Mouse (Mus musculus) forebrain, embryonic 15.5 days (tissue): ENCODE data around the gene Cdh13. TPM values are rescaled to one million over a fixed set of nuclear protein-coding genes. Genes with fewer than 3 reads are reported as not detected.

Source experiments
- ATAC-seq: fragments of 200-750 bp; cut with Nextera tagmentation; replicated peaks from 2 replicates; pipeline ENCODE4 v1.8.0; 2017; ENCODE audit warnings: mild to moderate bottlenecking, moderate TSS enrichment, moderate library complexity
- H3K27ac ChIP-seq: fragments of 300-500 bp; sonication (generic); replicated peaks from 2 replicates; pipeline ENCODE4 v1.5.1; 2015; ENCODE audit warnings: mild to moderate bottlenecking, inconsistent platforms
- H3K27me3 ChIP-seq: fragments of 300-500 bp; sonication (generic); 2 replicates; pipeline ENCODE4 v1.6.1; 2015; ENCODE audit warnings: inconsistent platforms
- H3K36me3 ChIP-seq: fragments of 300-500 bp; sonication (generic); 2 replicates; pipeline ENCODE4 v1.6.1; 2015; ENCODE audit warnings: mild to moderate bottlenecking, inconsistent platforms
- H3K4me1 ChIP-seq: fragments of 300-500 bp; sonication (generic); 2 replicates; pipeline ENCODE4 v1.6.1; 2015; ENCODE audit warnings: inconsistent platforms
- H3K4me2 ChIP-seq: fragments of 300-500 bp; sonication (generic); replicated peaks from 2 replicates; pipeline ENCODE4 v1.6.1; 2015; ENCODE audit warnings: mild to moderate bottlenecking, inconsistent platforms
- H3K4me3 ChIP-seq: fragments of 300-500 bp; sonication (generic); 2 replicates; pipeline ENCODE4 v1.5.1; 2015; ENCODE audit warnings: mild to moderate bottlenecking, inconsistent platforms
- H3K9ac ChIP-seq: fragments of 300-500 bp; sonication (generic); replicated peaks from 2 replicates; pipeline ENCODE4 v1.6.1; 2015; ENCODE audit warnings: mild to moderate bottlenecking, inconsistent platforms
- H3K9me3 ChIP-seq: fragments of 300-500 bp; sonication (generic); 2 replicates; pipeline ENCODE4 v1.6.1; 2016; ENCODE audit warnings: inconsistent platforms
- WGBS: fragments of 180-500 bp; shearing (Covaris S2); methylation state at CpG from one replicate; pipeline ENCODE4 v1.1.7; 2015; ENCODE audit warnings: mixed read lengths; 5-methylcytosine and 5-hydroxymethylcytosine counted together
- polyA plus RNA-seq: library from polyadenylated mRNA; unstranded; fragments of >200 nt; fragmentation: Nextera tagmentation; extraction: Ambion mirVana; gene quantifications from 2 replicates; pipeline ENCODE4 v1.2.1, GENCODE M21; 2015

The Cdh13 gene
- polyA plus RNA-seq, 1 experiment from 2014 or later = 102 TPM

GRCm38 (mm10) chr8:118313426-118314187, 30.1 kb downstream of the Cdh13 start:
- ATAC-seq = no peak
- 73% methylated on average over 17 of the region's 17 CpGs for WGBS

GRCm38 (mm10) chr8:118314188-118314563, 30.6 kb downstream of the Cdh13 start:
- H3K36me3 ChIP-seq = no peaks in the 10 kb centered on the region
- no peak overlapping the region for H3K4me3 ChIP-seq
- 0 out of 2 replicates have a peak, but pooled peaks cover 3% of the 10 kb centered on the region for H3K4me1 ChIP-seq
- WGBS = 92% methylated on average over 6 of the region's 6 CpGs
- no peak for ATAC-seq
- H3K9ac ChIP-seq = no peak overlapping the region
- no peak overlapping the region for H3K4me2 ChIP-seq
- H3K9me3 ChIP-seq = no peaks in the 10 kb centered on the region
- H3K27ac ChIP-seq = no peak overlapping the region
- H3K27me3 ChIP-seq = no peaks in the 10 kb centered on the region

More at GRCm38 (mm10) chr8:118313426-118314187, 30.1 kb downstream of the Cdh13 start:
- Histone ChIP-seq H3K9ac (no peak overlapping the region), H3K9me3 (no peaks in the 10 kb centered on the region), H3K4me2 (no peak overlapping the region), H3K4me3 (no peak overlapping the region), H3K27ac (no peak overlapping the region), H3K4me1 (0 out of 2 replicates have a peak, but pooled peaks cover 3% of the 10 kb centered on the region), H3K27me3 (no peaks in the 10 kb centered on the region), H3K36me3 (no peaks in the 10 kb centered on the region)

GRCm38 (mm10) chr8:118314932-118315331, 31.4 kb downstream of the Cdh13 start:
- no peak for ATAC-seq
- H3K4me2 ChIP-seq = no peak overlapping the region
- H3K9me3 ChIP-seq = no peaks in the 10 kb centered on the region
- no peak overlapping the region for H3K9ac ChIP-seq
- H3K36me3 ChIP-seq = no peaks in the 10 kb centered on the region
- H3K4me1 ChIP-seq = 0 out of 2 replicates have a peak, but pooled peaks cover 3% of the 10 kb centered on the region
- no peak overlapping the region for H3K4me3 ChIP-seq
- H3K27me3 ChIP-seq = no peaks in the 10 kb centered on the region
- 65% methylated on average over 7 of the region's 7 CpGs for WGBS
- H3K27ac ChIP-seq = no peak overlapping the region

- WGBS = 86% methylated on average over 12 of the region's 12 CpGs
Measured at GRCm38 (mm10) chr8:118316440-118316839, 32.9 kb downstream of the Cdh13 start.

GRCm38 (mm10) chr8:118320566-118320965, 37.0 kb downstream of the Cdh13 start:
- Histone ChIP-seq H3K4me3 (no peak overlapping the region), H3K27ac (no peak overlapping the region), H3K4me2 (no peak overlapping the region), H3K36me3 (no peaks in the 10 kb centered on the region), H3K9me3 (no peaks in the 10 kb centered on the region), H3K4me1 (no peaks in the 10 kb centered on the region), H3K27me3 (no peaks in the 10 kb centered on the region), H3K9ac (no peak overlapping the region)
- 59% methylated on average over 1 of the region's 1 CpGs for WGBS
- no peak for ATAC-seq

More at GRCm38 (mm10) chr8:118316440-118316839, 32.9 kb downstream of the Cdh13 start:
- Histone ChIP-seq H3K4me2 (no peak overlapping the region), H3K4me1 (0 out of 2 replicates have a peak, but pooled peaks cover 3% of the 10 kb centered on the region), H3K27me3 (no peaks in the 10 kb centered on the region), H3K27ac (no peak overlapping the region), H3K9ac (no peak overlapping the region), H3K4me3 (no peak overlapping the region), H3K9me3 (no peaks in the 10 kb centered on the region), H3K36me3 (no peaks in the 10 kb centered on the region)
- no peak for ATAC-seq

GRCm38 (mm10) chr8:118323421-118323820, 39.9 kb downstream of the Cdh13 start:
- WGBS = 79% methylated on average over 3 of the region's 3 CpGs

GRCm38 (mm10) chr8:118334933-118335332, 51.4 kb downstream of the Cdh13 start:
- WGBS = 80% methylated on average over 7 of the region's 7 CpGs
- no peaks in the 10 kb centered on the region for H3K36me3 ChIP-seq
- no peaks in the 10 kb centered on the region for H3K9me3 ChIP-seq
- H3K9ac ChIP-seq = no peak overlapping the region
- H3K4me3 ChIP-seq = no peak overlapping the region
- ATAC-seq = no peak
- H3K4me2 ChIP-seq = no peak overlapping the region
- peaks cover 9% of the 10 kb centered on the region for H3K4me1 ChIP-seq
- H3K27me3 ChIP-seq = no peaks in the 10 kb centered on the region
- H3K27ac ChIP-seq = no peak overlapping the region

More at GRCm38 (mm10) chr8:118323421-118323820, 39.9 kb downstream of the Cdh13 start:
- ATAC-seq = no peak
- H3K9me3 ChIP-seq = no peaks in the 10 kb centered on the region
- no peak overlapping the region for H3K27ac ChIP-seq
- H3K4me1 ChIP-seq = no peaks in the 10 kb centered on the region
- H3K27me3 ChIP-seq = no peaks in the 10 kb centered on the region
- no peak overlapping the region for H3K4me3 ChIP-seq
- H3K4me2 ChIP-seq = no peak overlapping the region
- no peaks in the 10 kb centered on the region for H3K36me3 ChIP-seq
- H3K9ac ChIP-seq = no peak overlapping the region

- Histone ChIP-seq H3K4me1 (peaks cover 24% of the 10 kb centered on the region), H3K27ac (no peak overlapping the region), H3K27me3 (no peaks in the 10 kb centered on the region), H3K4me3 (no peak overlapping the region), H3K36me3 (no peaks in the 10 kb centered on the region), H3K9me3 (no peaks in the 10 kb centered on the region), H3K9ac (no peak overlapping the region), H3K4me2 (no peak overlapping the region)
- ATAC-seq = no peak
- WGBS = 55% methylated on average over 3 of the region's 3 CpGs
Measured at GRCm38 (mm10) chr8:118339711-118340110, 56.2 kb downstream of the Cdh13 start.

- no peak overlapping the region for H3K4me2 ChIP-seq
- peaks cover 24% of the 10 kb centered on the region for H3K4me1 ChIP-seq
- no peaks in the 10 kb centered on the region for H3K36me3 ChIP-seq
- H3K9me3 ChIP-seq = no peaks in the 10 kb centered on the region
- no peaks in the 10 kb centered on the region for H3K27me3 ChIP-seq
- no peak for ATAC-seq
- 23% methylated on average over 4 of the region's 4 CpGs for WGBS
- H3K27ac ChIP-seq = no peak overlapping the region
- H3K4me3 ChIP-seq = no peak overlapping the region
- H3K9ac ChIP-seq = no peak overlapping the region
Measured at GRCm38 (mm10) chr8:118343267-118343666, 59.7 kb downstream of the Cdh13 start.

GRCm38 (mm10) chr8:118348710-118349489, 65.4 kb downstream of the Cdh13 start:
- Histone ChIP-seq H3K9ac (no peak overlapping the region), H3K27ac (no peak overlapping the region), H3K36me3 (no peaks in the 10 kb centered on the region), H3K4me3 (no peak overlapping the region), H3K4me1 (no peaks in the 10 kb centered on the region), H3K4me2 (no peak overlapping the region), H3K9me3 (no peaks in the 10 kb centered on the region), H3K27me3 (no peaks in the 10 kb centered on the region)
- no peak for ATAC-seq
- 94% methylated on average over 9 of the region's 9 CpGs for WGBS

GRCm38 (mm10) chr8:118350136-118350535, 66.6 kb downstream of the Cdh13 start:
- WGBS = 65% methylated on average over 7 of the region's 7 CpGs
- H3K9ac ChIP-seq = no peak overlapping the region
- H3K36me3 ChIP-seq = no peaks in the 10 kb centered on the region
- no peak for ATAC-seq
- H3K27me3 ChIP-seq = no peaks in the 10 kb centered on the region
- no peak overlapping the region for H3K27ac ChIP-seq
- no peaks in the 10 kb centered on the region for H3K4me1 ChIP-seq
- H3K4me3 ChIP-seq = no peak overlapping the region
- no peak overlapping the region for H3K4me2 ChIP-seq
- H3K9me3 ChIP-seq = no peaks in the 10 kb centered on the region

GRCm38 (mm10) chr8:118353022-118353421, 69.5 kb downstream of the Cdh13 start:
- no peak overlapping the region for H3K4me2 ChIP-seq
- no peaks in the 10 kb centered on the region for H3K36me3 ChIP-seq
- H3K4me1 ChIP-seq = peaks cover 8% of the 10 kb centered on the region
- no peaks in the 10 kb centered on the region for H3K9me3 ChIP-seq
- no peak overlapping the region for H3K4me3 ChIP-seq
- no peaks in the 10 kb centered on the region for H3K27me3 ChIP-seq
- 85% methylated on average over 4 of the region's 4 CpGs for WGBS
- ATAC-seq = no peak
- no peak overlapping the region for H3K9ac ChIP-seq
- no peak overlapping the region for H3K27ac ChIP-seq
